Mouse (Mus musculus) B cell, adult 2 months (primary cell): ENCODE data around the gene Atrnl1.

ENCODE experiments used
- DNase-seq, 2 experiments: peaks; one replicate each; pipeline ENCODE4 v3.0.0; 2022

Atrnl1 gene

DNA sequence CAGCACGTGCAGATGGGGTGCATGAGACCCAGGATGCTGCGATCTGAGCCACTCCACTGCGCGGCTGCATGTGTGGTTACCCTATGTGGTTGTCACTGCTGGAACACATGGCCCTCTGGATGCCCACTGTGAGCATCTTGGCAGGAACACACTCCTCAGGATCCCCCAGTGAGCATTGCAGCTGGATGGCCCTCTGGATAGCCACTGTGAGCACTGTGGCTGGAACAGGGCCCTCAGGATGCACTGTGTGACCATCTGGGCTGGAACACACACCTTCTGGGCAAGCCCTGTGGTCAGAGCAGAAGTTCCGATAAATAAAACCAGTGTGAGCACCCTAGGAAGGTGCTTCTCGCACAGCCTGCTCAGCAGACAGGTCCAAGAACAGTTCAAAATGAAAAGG lies 364.4 kb downstream of the Atrnl1 start:
- DNase-seq, result no peak

DNA sequence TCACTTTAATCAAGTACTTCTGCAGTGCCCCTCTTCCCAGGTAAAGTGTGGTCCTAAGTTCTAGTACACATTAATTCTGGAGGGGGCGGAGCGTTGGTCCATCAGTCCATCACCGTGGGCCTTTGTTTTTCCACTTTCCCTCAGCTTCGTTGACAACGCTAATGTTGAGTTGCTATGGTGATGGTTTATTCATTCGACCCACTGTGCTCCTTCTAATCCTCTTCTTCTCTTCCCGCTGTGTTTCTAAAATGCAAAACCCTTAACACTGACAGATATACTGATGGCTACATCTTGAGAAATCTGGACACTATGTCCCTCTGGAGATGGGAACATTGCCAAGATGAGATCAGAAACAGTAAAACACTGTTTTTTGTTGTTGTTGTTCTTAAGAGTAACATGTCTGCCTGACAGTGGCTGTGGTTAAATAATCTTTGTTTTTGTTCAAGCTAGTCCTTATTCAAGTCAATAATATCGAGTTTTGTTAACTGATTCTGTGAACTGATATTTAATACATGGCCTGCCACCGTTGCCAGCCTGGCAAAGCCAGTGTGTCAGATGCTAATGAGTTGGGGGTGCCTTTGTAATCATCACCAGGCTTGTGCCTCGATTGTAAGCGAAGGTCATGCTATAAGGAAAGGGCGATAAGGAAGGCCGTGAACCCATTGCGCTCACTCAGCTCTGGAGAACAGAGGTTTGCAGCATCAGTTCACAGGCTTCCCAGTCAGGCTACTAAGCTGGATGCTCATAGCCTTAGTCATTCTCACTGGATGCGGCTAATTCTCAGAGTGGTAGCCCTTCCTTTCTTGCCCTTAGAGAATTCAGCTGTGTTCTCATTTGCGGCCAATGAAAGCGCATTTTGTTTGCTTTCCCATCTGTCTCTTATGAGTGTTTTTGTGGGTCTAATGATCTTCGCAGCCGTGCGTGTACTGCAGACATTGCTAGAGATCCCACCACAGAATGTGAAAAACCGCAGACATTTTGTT lies 375.4 kb downstream of the Atrnl1 start:
- no peak for DNase-seq

DNA sequence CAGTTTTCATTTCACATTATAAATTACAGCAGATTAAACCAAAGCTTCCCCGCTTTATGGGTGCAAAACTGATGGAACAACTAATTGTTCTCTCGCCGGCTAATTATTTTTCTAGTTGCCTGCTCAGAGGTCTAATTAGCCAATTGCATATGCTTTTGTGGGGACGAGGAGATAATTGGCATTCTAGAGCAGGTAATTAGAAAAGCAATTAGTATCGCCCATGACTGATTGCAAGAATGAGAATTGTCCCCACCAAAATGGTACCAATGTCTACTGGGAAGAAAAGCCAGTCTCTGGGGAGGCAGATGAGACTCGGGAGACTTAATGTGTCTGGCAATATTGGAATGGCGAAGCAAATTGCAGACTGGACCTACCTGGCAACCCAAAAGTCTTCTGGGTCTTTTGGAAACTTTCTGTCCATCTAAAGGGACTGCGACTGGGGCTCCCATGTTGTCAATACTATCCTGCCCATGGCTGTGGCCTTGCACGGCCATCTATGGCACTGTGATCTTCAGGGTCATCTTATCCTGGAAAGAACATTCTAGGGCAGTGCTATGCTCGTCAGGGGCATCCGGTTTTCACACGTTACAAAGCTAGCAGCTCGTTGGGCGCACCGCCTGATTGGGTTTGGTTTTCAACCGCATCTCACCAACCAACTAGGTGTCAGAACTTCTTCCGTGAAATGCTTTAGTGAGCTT lies 377.0 kb downstream of the Atrnl1 start:
- DNase-seq, result no peak

DNA sequence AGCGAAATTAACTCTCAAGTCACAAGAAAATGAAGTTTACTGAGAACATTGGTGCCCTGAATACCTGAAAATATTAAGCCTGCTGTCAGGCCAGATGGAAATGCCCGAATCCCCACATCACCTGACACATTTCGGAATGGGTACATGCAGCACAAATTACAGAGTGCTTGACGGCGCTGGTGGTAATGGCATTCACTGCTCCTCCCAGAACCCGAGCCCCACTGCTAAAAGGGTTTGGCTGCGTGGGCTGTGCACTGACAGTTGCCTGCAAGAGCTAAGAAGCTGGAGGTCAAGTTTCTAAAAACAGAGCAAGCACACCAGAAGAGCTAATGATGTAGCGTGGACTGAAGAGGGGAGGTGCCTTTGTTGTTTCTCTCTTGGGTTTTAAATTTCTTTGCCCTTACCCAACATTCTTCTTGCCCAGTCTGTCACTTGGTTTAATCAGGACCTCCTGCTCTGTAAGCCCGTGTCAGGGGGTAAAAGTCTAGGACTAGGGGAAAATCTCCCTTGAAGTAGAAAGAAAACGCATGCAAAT lies 377.8 kb downstream of the Atrnl1 start:
- no peak for DNase-seq

GRCm38 (mm10) chr19:57991099-57991760 lies 380.4 kb downstream of the Atrnl1 start:
- DNase-seq, result no peak

DNA sequence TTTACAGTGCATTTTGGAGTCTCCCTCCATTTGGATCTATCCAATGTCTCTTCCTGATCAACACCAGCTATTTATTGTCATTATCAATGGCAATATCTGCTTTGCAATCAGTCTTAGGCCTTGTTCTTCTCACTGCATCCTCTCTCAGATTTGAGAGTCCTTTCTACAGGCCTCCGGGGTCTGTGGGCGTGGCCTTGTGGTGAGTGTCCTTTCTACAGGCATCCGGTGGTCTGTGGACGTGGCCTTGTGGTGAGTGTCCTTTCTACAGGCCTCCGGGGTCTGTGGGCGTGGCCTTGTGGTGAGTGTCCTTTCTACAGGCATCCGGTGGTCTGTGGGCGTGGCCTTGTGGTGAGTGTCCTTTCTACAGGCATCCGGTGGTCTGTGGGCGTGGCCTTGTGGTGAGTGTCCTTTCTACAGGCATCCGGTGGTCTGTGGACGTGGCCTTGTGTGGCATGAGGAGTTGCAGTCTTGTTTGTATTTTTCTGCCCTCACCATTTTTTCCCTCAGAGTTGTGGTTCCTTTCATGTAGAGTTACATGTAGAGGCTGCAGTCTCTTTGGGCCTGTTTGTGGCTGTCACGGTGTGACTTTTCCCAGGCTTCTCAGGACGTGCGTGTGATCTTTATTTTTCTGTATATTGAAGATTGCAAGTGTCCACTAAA lies 383.5 kb downstream of the Atrnl1 start:
- DNase-seq, result peak in 1 of 2 experiments; percentile 2

- DNase-seq, result no peak
Measured at GRCm38 (mm10) chr19:57995015-57995414, 384.2 kb downstream of the Atrnl1 start.

DNA sequence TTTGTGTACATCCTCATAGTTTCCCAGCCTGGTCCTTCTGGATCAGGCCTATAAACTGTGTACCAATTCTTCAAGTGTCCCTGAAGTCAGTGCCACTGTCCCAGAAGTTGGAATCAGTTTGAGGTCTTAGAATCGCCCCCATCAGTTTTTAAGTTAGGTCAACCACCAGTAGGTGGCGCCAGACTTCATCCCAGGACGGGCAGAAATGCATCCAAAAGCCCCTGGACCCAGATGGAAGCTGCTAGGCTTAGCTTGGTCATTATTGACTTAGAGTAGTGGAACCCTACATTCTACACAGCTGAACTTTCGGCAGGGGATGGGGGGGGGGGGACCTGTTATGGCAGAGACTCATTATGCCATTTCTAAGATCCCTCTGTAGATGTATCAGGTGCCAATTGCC lies 387.1 kb downstream of the Atrnl1 start:
- peak; percentile 56 to 57 for DNase-seq

DNA sequence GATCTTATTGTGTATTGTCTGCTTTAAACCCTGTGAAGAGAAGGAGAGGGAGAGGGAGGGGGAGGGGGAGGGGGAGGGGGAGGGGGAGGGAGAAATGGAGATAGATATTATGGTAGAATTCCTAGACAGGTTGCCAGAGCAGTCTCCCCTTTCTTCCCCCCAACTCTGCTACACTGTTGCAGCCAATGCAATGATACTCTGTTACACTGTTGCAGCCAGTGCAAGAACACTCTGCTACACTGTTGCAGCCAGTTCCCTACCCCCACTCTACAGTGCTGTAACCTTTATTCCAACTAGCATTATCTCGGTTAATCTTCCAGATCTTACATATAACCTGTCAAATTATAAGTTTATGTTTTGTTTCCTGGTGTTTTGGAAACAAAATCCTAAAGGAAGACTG lies 400.8 kb downstream of the Atrnl1 start:
- DNase-seq, result no peak

- no peak for DNase-seq
Measured at GRCm38 (mm10) chr19:58015741-58016140, 404.9 kb downstream of the Atrnl1 start.

GRCm38 (mm10) chr19:58016561-58017453 lies 406.0 kb downstream of the Atrnl1 start:
- no peak for DNase-seq

DNA sequence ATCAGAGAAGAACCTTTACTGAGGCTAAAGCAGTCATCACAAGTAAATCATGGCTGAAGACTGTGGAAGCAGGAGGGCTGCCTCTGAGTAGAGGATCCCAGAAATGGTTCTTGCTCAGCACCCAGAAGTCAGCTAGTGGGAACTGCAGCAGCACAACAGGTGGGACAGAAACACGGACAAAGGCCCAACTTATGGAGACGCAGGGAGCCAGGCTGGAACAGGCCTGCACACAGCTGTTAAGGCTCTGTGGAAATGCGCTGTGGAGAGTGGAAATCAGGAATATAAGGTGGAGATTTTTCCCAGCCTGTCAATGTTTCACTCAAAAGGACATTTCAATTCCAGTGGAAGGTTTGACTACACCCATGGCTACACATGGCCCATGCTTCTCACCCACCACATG lies 406.6 kb downstream of the Atrnl1 start:
- DNase-seq, result no peak

- DNase-seq, result no peak
Measured at GRCm38 (mm10) chr19:58018698-58019097, 407.9 kb downstream of the Atrnl1 start.

GRCm38 (mm10) chr19:58021514-58022284 lies 410.9 kb downstream of the Atrnl1 start:
- no peak for DNase-seq

- no peak for DNase-seq
Measured at GRCm38 (mm10) chr19:58023216-58023825, 412.5 kb downstream of the Atrnl1 start.

DNA sequence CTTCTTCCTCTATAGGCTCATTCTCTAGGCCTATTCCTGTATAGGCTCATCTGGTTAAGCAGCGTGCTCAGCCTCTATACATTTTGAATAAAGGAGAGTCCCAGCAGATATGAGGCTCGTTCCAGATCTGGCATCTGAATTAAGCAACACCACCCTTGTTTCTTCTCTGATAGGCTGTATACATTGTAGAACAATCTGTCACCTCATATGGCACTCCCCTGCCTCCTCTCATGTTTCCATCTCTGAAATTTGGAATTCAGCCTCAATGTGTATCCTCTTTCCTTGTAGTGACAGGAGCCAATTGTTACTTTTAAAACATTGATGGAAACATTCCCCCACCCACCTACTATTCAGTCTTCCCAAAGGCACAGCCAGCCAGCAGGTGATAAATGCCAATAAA lies 414.2 kb downstream of the Atrnl1 start:
- no peak for DNase-seq

DNA sequence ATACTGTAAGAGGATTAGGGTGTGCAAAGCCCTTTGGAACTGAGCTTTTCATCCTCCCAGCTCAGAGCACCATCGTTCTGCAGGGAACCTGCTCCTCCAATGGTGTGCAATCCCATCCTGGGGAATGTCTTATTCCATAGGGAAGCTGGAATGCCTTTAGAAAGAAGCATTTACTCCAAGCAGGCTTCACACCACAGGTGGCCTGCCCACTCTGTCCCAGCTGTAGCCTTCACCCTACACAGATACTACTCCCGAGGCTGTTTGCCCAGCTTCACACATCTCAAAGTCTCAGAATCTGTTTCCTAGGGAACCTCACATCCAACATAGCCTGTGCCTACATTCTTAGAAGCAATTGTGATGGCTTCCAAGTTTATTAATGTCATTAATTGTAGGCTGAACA lies 418.8 kb downstream of the Atrnl1 start:
- no peak for DNase-seq

- DNase-seq, result no peak
Measured at GRCm38 (mm10) chr19:58033241-58033640, 422.4 kb downstream of the Atrnl1 start.

DNA sequence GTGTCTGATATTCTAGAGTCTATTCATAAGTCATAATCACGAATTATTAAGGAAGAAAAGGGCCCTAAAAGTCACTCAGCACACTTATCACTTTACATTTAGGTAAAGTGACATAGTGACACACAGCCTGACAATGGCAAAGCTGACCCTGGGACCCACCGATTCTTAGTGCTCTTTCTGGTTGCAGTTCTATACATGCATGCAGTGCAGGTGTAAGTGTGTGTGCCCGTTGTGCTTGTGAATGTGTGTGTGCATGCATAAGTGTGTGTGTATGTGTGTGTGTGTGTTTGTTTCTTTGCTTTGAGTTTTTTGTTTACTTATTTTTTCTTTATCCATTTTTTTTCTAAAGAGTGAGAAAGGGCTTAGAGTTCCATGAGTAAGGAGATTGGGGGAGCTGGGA lies 425.3 kb downstream of the Atrnl1 start:
- no peak for DNase-seq

- DNase-seq, result no peak
Measured at GRCm38 (mm10) chr19:58043120-58043519, 432.3 kb downstream of the Atrnl1 start.
